Mouse (Mus musculus): ENCODE data around the gene Ttc7b. TPM values are rescaled to one million over a fixed set of nuclear protein-coding genes. Genes with fewer than 3 reads are reported as not detected.

The Ttc7b gene
- polyA plus RNA-seq, 1 experiment, result 26.1 TPM

GRCm38 (mm10) chr12:100474661-100475321 is 45.8 kb downstream of the Ttc7b start:
- Histone ChIP-seq H3K4me3 (ENCODE audit: insufficient read depth, low read length) (no peak overlapping the region), H3K27ac (ENCODE audit: insufficient read depth, low read length) (no peak overlapping the region), H3K4me1 (ENCODE audit: control insufficient read depth, insufficient read depth, low read length) (no peaks in the 10 kb centered on the region)
- TF ChIP-seq CTCF (IDR thresholded peaks at IDR 0.05; ENCODE audit: borderline replicate concordance, insufficient read depth, low read length) (no peak), POLR2A (IDR thresholded peaks at IDR 0.05; ENCODE audit: low read depth, low read length) (no peak)

DNA sequence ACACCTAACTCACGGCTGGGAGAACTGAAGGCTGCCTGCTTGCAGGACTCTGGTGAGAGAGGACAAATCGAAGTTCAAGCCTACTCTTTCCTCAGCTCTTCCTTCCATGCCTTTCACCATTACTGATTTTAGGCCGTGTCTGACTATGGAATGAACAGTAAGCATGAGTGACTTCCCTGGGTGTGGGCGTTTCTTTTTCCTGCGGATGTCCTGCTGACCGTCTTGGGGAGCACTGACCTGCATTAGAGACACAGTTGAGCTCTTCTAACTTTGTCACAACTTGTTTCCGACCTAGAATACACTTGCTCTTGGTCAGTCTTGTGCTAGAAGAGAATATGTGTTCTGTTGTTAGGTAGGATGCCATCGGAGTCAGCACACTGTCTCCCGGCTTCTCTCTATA is 50.3 kb downstream of the Ttc7b start:
- no peaks in the 10 kb centered on the region for H3K4me1 ChIP-seq (ENCODE audit: control insufficient read depth, insufficient read depth, low read length)
- TF ChIP-seq CTCF (IDR thresholded peaks at IDR 0.05; ENCODE audit: borderline replicate concordance, insufficient read depth, low read length) (no peak), POLR2A (IDR thresholded peaks at IDR 0.05; ENCODE audit: low read depth, low read length) (no peak)
- no peak overlapping the region for H3K27ac ChIP-seq (ENCODE audit: insufficient read depth, low read length)
- H3K4me3 ChIP-seq (ENCODE audit: insufficient read depth, low read length), result no peak overlapping the region

- H3K4me3 ChIP-seq (ENCODE audit: insufficient read depth, low read length), result no peak overlapping the region
- H3K27ac ChIP-seq (ENCODE audit: insufficient read depth, low read length), result no peak overlapping the region
These were observed 50.9 kb downstream of the Ttc7b start for GRCm38 (mm10) chr12:100469503-100470293.

GRCm38 (mm10) chr12:100465101-100465715 is 55.4 kb downstream of the Ttc7b start:
- H3K27ac ChIP-seq (ENCODE audit: insufficient read depth, low read length), result no peak overlapping the region
- no peaks in the 10 kb centered on the region for H3K4me1 ChIP-seq (ENCODE audit: control insufficient read depth, insufficient read depth, low read length)
- no peak overlapping the region for H3K4me3 ChIP-seq (ENCODE audit: insufficient read depth, low read length)
- TF ChIP-seq POLR2A (IDR thresholded peaks at IDR 0.05; ENCODE audit: low read depth, low read length) (no peak), CTCF (IDR thresholded peaks at IDR 0.05; ENCODE audit: borderline replicate concordance, insufficient read depth, low read length) (no peak)

More at GRCm38 (mm10) chr12:100469503-100470293, 50.9 kb downstream of the Ttc7b start:
- no peaks in the 10 kb centered on the region for H3K4me1 ChIP-seq (ENCODE audit: control insufficient read depth, insufficient read depth, low read length)
- TF ChIP-seq CTCF (IDR thresholded peaks at IDR 0.05; ENCODE audit: borderline replicate concordance, insufficient read depth, low read length) (no peak), POLR2A (IDR thresholded peaks at IDR 0.05; ENCODE audit: low read depth, low read length) (no peak)

- H3K27ac ChIP-seq (ENCODE audit: insufficient read depth, low read length), result no peak overlapping the region
- H3K4me1 ChIP-seq (ENCODE audit: control insufficient read depth, insufficient read depth, low read length), result no peaks in the 10 kb centered on the region
- no peak for TF ChIP-seq POLR2A (IDR thresholded peaks at IDR 0.05; ENCODE audit: low read depth, low read length)
- TF ChIP-seq CTCF (IDR thresholded peaks at IDR 0.05; ENCODE audit: borderline replicate concordance, insufficient read depth, low read length), result no peak
- H3K4me3 ChIP-seq (ENCODE audit: insufficient read depth, low read length), result no peak overlapping the region
These were observed 62.9 kb downstream of the Ttc7b start for GRCm38 (mm10) chr12:100457701-100458100.

DNA sequence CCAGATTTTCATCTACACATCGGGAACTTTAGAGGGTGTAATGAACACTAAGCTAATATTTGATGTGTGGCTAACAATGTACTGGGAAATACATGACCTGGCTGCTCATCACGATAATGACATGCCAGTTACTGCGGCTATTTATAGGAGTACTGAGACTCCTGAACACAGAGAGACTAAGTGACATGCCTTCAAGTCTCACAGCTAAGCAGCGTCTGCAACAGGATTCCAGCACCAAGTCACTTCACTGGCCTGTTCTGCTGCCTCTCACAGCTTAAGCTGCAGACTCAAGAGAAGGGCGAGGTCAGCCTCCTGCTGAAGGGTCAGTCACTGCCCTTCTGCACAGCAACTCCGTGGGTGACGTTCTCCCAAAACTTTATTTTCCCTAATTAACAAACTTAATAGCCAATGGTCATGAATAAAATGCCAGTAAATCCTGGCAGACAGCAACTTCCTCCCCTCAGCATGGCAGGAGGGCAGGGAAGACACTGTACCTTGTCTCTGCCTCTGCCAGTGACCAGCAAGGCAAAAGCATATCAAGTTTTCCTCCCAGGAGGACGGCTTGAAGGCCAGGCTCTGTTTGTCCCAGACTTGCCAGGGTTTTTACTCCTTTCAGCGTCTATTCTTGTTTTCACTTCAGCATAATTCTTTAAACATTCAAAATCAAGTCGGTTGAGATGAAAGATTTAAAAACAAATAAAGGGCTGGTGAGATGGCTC is 64.2 kb downstream of the Ttc7b start:
- Histone ChIP-seq H3K4me1 (ENCODE audit: control insufficient read depth, insufficient read depth, low read length) (no peaks in the 10 kb centered on the region), H3K27ac (ENCODE audit: insufficient read depth, low read length) (no peak overlapping the region), H3K4me3 (ENCODE audit: insufficient read depth, low read length) (no peak overlapping the region)
- no peak for TF ChIP-seq CTCF (IDR thresholded peaks at IDR 0.05; ENCODE audit: borderline replicate concordance, insufficient read depth, low read length)
- no peak for TF ChIP-seq POLR2A (IDR thresholded peaks at IDR 0.05; ENCODE audit: low read depth, low read length)

DNA sequence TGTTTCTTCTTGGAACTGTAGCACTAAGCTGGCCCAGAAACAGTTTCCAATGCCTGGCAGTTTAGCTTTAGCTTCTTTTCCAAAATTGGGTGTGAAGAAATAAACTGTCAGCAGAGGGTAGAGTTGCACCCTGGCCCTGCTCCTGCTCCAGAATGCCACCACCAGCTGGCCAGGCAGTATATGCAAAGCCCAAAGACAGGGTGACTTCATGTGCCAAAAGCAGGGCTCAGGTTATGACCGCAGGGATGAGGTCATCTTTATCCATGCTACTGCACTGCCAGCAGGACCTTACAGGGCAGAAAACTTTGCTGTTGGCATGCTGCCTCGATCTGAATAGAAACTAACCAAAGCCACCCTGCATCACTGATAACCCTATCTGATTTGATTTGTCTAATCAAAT is 65.2 kb downstream of the Ttc7b start:
- no peak overlapping the region for H3K27ac ChIP-seq (ENCODE audit: insufficient read depth, low read length)
- TF ChIP-seq CTCF (IDR thresholded peaks at IDR 0.05; ENCODE audit: borderline replicate concordance, insufficient read depth, low read length) (no peak), POLR2A (IDR thresholded peaks at IDR 0.05; ENCODE audit: low read depth, low read length) (no peak)
- H3K4me1 ChIP-seq (ENCODE audit: control insufficient read depth, insufficient read depth, low read length), result no peaks in the 10 kb centered on the region
- no peak overlapping the region for H3K4me3 ChIP-seq (ENCODE audit: insufficient read depth, low read length)

DNA sequence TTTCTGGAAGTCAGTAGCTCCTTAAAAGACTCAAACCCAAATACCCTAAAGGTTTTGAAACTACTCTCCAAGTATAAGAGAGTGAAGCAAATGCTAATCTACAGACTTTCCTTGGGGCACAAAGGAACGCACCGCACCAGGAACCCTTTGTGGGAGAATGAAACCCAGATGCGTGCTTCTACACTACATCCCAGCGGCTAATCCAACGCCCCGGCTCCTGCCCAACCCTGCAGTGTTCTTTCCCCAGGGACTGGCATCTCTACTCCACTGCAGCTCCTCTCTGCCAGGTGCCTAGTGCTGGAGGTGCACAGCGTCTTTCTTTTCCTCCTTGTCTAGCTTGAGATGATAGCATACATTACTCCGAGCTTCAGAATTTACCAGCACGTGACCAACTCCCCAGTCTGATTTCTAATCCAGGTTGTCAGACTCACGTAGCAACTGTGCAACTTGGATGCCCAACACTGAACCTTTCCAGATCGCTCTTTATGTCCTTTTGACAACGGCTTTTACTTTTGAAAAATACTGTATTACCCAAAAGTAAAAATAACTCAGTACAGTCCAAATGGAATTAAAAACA is 72.8 kb downstream of the Ttc7b start:
- H3K27ac ChIP-seq (ENCODE audit: insufficient read depth, low read length), result no peak overlapping the region
- H3K4me1 ChIP-seq (ENCODE audit: control insufficient read depth, insufficient read depth, low read length), result peaks cover 11% of the 10 kb centered on the region
- no peak overlapping the region for H3K4me3 ChIP-seq (ENCODE audit: insufficient read depth, low read length)
- TF ChIP-seq CTCF (IDR thresholded peaks at IDR 0.05; ENCODE audit: borderline replicate concordance, insufficient read depth, low read length), result no peak

- no peak overlapping the region for H3K27ac ChIP-seq (ENCODE audit: insufficient read depth, low read length)
- peaks cover 11% of the 10 kb centered on the region for H3K4me1 ChIP-seq (ENCODE audit: control insufficient read depth, insufficient read depth, low read length)
- no peak overlapping the region for H3K4me3 ChIP-seq (ENCODE audit: insufficient read depth, low read length)
- TF ChIP-seq POLR2A (IDR thresholded peaks at IDR 0.05; ENCODE audit: low read depth, low read length) (no peak), CTCF (IDR thresholded peaks at IDR 0.05; ENCODE audit: borderline replicate concordance, insufficient read depth, low read length) (no peak)
These were observed 73.5 kb downstream of the Ttc7b start for GRCm38 (mm10) chr12:100447161-100447560.

Data from embryonic fibroblast, embryonic 13.5 days (primary cell).